Mouse (Mus musculus) right cerebral cortex, postnatal 36 days (tissue): ENCODE measurements around the gene Pon3.

Experiments used
- DNase-seq, 2 experiments: peaks; one replicate each; pipeline ENCODE4 v3.0.0; 2022; ENCODE audit warnings: low spot score in 2 of 2, mixed read lengths in 1 of 2

Gene Pon3

GRCm38 (mm10) chr6:5255722-5256451 lies at the start of gene Pon3:
TSS of gene Pon3 (minus strand) at chr6:5256286.
- no peak for DNase-seq

- no peak for DNase-seq
These were observed 48.9 kb upstream of the Pon3 start for GRCm38 (mm10) chr6:5304956-5305355.

- DNase-seq = no peak
These were observed 44.5 kb upstream of the Pon3 start for GRCm38 (mm10) chr6:5300629-5301028.

GRCm38 (mm10) chr6:5299561-5299960 lies 43.5 kb upstream of the Pon3 start:
- no peak for DNase-seq

- peak in 1 of 2 experiments; percentile 28 for DNase-seq
These were observed 42.0 kb upstream of the Pon3 start, which contains the start of gene Pon2 for GRCm38 (mm10) chr6:5298092-5298554. TSS of gene Pon2 (minus strand) at chr6:5298455.

GRCm38 (mm10) chr6:5297321-5298091 lies 41.4 kb upstream of the Pon3 start:
- no peak for DNase-seq

GRCm38 (mm10) chr6:5296067-5296466 lies 40.0 kb upstream of the Pon3 start:
- no peak for DNase-seq

- no peak for DNase-seq
These were observed 38.8 kb upstream of the Pon3 start for GRCm38 (mm10) chr6:5294659-5295449.

GRCm38 (mm10) chr6:5292841-5293240 lies 36.8 kb upstream of the Pon3 start:
- DNase-seq = no peak

- no peak for DNase-seq
These were observed 35.4 kb upstream of the Pon3 start for GRCm38 (mm10) chr6:5291450-5291849.

- DNase-seq = no peak
These were observed 31.8 kb upstream of the Pon3 start for GRCm38 (mm10) chr6:5287919-5288318.

GRCm38 (mm10) chr6:5287392-5287791 lies 31.3 kb upstream of the Pon3 start:
- no peak for DNase-seq

GRCm38 (mm10) chr6:5282418-5282817 lies 26.3 kb upstream of the Pon3 start:
- DNase-seq = no peak

GRCm38 (mm10) chr6:5280576-5281305 lies 24.7 kb upstream of the Pon3 start:
- no peak for DNase-seq

- DNase-seq = no peak
These were observed 21.9 kb upstream of the Pon3 start for GRCm38 (mm10) chr6:5277972-5278371.

GRCm38 (mm10) chr6:5269641-5270040 lies 13.6 kb upstream of the Pon3 start:
- no peak for DNase-seq

- DNase-seq = no peak
These were observed 8.7 kb upstream of the Pon3 start for GRCm38 (mm10) chr6:5264793-5265192.

- no peak for DNase-seq
These were observed 7.3 kb upstream of the Pon3 start for GRCm38 (mm10) chr6:5263250-5263999.

- no peak for DNase-seq
These were observed 6.5 kb upstream of the Pon3 start for GRCm38 (mm10) chr6:5262322-5263249.

- DNase-seq = no peak
These were observed 795 bp downstream of the Pon3 start for GRCm38 (mm10) chr6:5255291-5255690.
